Mouse (Mus musculus): ENCODE data around the gene Cfap221.
A peak's percentile ranks its signal among the peaks of the same experiment; 100 is the strongest.

Cfap221 gene

DNA sequence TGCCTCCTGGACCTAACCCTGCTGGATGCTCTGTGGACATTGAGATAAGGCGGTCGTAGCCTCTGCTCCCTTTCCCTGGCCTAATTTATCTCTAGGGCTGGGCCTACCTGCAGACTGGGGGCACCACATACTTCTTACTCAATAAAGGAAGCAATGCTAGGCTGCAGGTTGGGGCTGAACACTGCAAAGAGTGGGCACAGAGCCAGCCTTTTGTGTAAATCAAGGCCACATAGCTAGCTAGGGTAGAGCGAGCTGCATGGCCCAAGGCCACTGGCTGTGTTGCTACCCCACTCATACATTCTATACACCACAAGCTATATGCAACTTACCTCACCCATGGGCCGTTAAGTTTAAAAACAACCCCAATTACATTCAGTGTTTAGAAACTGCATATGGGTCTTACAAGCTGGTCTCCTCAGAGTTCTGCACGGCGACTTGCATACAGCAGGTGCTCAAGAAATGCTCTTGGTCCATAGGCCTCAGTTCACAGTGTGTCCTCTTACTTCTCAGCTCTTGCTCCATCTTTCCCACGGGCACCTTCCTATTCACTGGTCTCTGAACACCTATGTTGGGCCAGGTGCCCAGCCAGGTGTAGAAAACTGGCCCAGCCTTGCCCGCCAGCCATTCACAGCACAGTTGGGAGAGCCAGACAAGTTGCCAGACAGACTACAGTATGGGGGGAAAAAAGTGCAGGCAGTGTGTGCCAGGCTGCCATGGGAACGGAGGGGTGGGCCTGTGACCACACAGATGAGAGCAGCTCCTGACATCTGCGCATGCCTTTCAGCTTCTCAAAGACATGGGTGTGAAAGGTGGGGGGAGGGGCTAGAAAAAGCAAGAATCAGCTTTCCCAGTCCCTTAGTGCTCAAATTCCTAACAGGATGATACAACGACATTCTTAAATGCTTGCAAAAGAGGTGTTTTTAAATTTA is 97.6 kb downstream of the Cfap221 start:
- DNase-seq = no peak

DNA sequence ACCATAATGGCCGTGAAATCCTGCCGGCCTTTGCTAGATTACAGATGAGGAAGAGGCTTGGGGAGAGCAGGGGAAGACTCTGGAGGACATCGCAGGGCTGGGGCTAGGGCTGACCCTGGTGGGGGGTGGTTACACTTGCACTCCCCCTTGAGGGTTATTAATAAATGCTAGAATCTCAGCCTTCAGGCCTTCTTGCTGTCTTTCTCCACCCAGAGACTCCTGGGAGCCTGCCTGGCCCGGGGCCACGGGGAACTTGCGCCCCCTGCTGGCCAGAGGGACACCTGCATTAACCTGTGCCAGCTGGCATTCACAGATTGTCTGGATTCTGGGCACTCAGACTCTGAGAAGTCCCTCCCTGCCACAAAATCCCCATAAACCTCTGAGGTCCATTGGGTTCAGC is 102.1 kb downstream of the Cfap221 start:
- peak; percentile 65 for DNase-seq

- DNase-seq = no peak
Measured at GRCm38 (mm10) chr1:119893600-119893999, 103.4 kb downstream of the Cfap221 start.

GRCm38 (mm10) chr1:119892933-119893332 is 104.1 kb downstream of the Cfap221 start:
- DNase-seq = no peak

GRCm38 (mm10) chr1:119891865-119892264 is 105.2 kb downstream of the Cfap221 start:
- DNase-seq = no peak

- DNase-seq = no peak
Measured at GRCm38 (mm10) chr1:119891149-119891548, 105.9 kb downstream of the Cfap221 start.

GRCm38 (mm10) chr1:119889347-119889746 is 107.7 kb downstream of the Cfap221 start:
- DNase-seq = no peak

- DNase-seq = no peak
Measured at GRCm38 (mm10) chr1:119886320-119886719, 110.7 kb downstream of the Cfap221 start.

- DNase-seq = no peak
Measured at GRCm38 (mm10) chr1:119884272-119884671, 112.8 kb downstream of the Cfap221 start.

GRCm38 (mm10) chr1:119878909-119879308 is 118.1 kb downstream of the Cfap221 start:
- DNase-seq = no peak

- DNase-seq = no peak
Measured at GRCm38 (mm10) chr1:119877469-119877868, 119.6 kb downstream of the Cfap221 start.
